Mouse (Mus musculus) heart, adult 2 months (tissue): ENCODE data around the gene Slc12a8.

Experiments used
- CTCF ChIP-seq: fragments of 200-600 bp; IDR thresholded peaks from 2 replicates; pipeline ENCODE4 v1.8.1; 2022; ENCODE audit warnings: antibody characterized with exemption, mild to moderate bottlenecking, moderate library complexity
- EP300 ChIP-seq: fragments of 200-500 bp; IDR thresholded peaks from 2 replicates; pipeline ENCODE4 v1.6.1; 2011; ENCODE audit warnings: low read depth, low read length, control low read depth; ENCODE audit not compliant: insufficient read depth

- no peak for TF ChIP-seq CTCF
- no peak for TF ChIP-seq EP300
Observed at GRCm38 (mm10) chr16:33508082-33508481, 9.0 kb upstream of the Slc12a8 start.
